Mouse (Mus musculus) ES-E14 (cell line): Measurements from ENCODE around the gene Rexo5. TPM values are rescaled to one million over a fixed set of nuclear protein-coding genes. Genes with fewer than 3 reads are reported as not detected.
A peak's percentile ranks its signal among the peaks of the same experiment; 100 is the strongest.

Source experiments
- DNase-seq: peaks from one replicate; pipeline ENCODE4 v3.0.0-alpha.2; 2013; ENCODE audit warnings: low read depth, low spot score
- H3K27ac ChIP-seq: 2 replicates; pipeline ENCODE4 v1.5.1; 2012; ENCODE audit warnings: low read depth, mild to moderate bottlenecking, low read length, moderate library complexity, mixed read lengths; ENCODE audit not compliant: poor library complexity, insufficient read depth, severe bottlenecking
- H3K36me3 ChIP-seq: 2 replicates; pipeline ENCODE4 v1.6.1; 2012; ENCODE audit warnings: mild to moderate bottlenecking, low read length, moderate library complexity, mixed read lengths; ENCODE audit not compliant: control insufficient read depth, poor library complexity, insufficient read depth, severe bottlenecking
- H3K4me1 ChIP-seq, 2 experiments: fragments of 150-350 bp in 1 of 2; sonication (generic) in 1 of 2; 2 replicates each; pipeline ENCODE4 v1.6.1; 2012; ENCODE audit warnings: low read length in 2 of 2, mild to moderate bottlenecking in 1 of 2, mixed read lengths in 1 of 2; ENCODE audit not compliant: control insufficient read depth in 2 of 2, insufficient read depth in 2 of 2, poor library complexity in 1 of 2
- H3K4me3 ChIP-seq, 2 experiments: fragments of 150-350 bp in 1 of 2; sonication (generic) in 1 of 2; 2 replicates each; pipeline ENCODE4 v1.5.1; 2012; ENCODE audit warnings: low read length in 2 of 2, low read depth in 1 of 2, mild to moderate bottlenecking in 1 of 2, mixed read lengths in 1 of 2; ENCODE audit not compliant: insufficient read depth in 1 of 2, poor library complexity in 1 of 2, severe bottlenecking in 1 of 2
- H3K9ac ChIP-seq: 2 replicates; pipeline ENCODE4 v1.6.1; 2012; ENCODE audit warnings: low read depth, mild to moderate bottlenecking, low read length, mixed read lengths; ENCODE audit not compliant: poor library complexity, insufficient read depth, severe bottlenecking
- H3K9me3 ChIP-seq: fragments of 150-350 bp; sonication (generic); 2 replicates; pipeline ENCODE4 v1.6.1; 2012; ENCODE audit warnings: low read depth, mild to moderate bottlenecking, low read length; ENCODE audit not compliant: control insufficient read depth, insufficient read depth
- CHD2 ChIP-seq: IDR thresholded peaks from 2 replicates; pipeline ENCODE4 v1.6.1; 2014; ENCODE audit warnings: mild to moderate bottlenecking, low read depth, low read length, inconsistent platforms
- HCFC1 ChIP-seq: IDR thresholded peaks from 2 replicates; pipeline ENCODE4 v1.6.1; 2012; ENCODE audit warnings: low read length, inconsistent platforms, borderline replicate concordance; ENCODE audit not compliant: insufficient read depth
- MAFK ChIP-seq: IDR thresholded peaks from 2 replicates; pipeline ENCODE4 v1.6.1; 2014; ENCODE audit warnings: mild to moderate bottlenecking, low read depth, low read length, inconsistent platforms; ENCODE audit not compliant: insufficient read depth
- ZC3H11A ChIP-seq: IDR thresholded peaks from 2 replicates; pipeline ENCODE4 v1.6.1; 2012; ENCODE audit warnings: low read depth, mild to moderate bottlenecking, inconsistent platforms, low read length, borderline replicate concordance
- ZNF384 ChIP-seq: IDR thresholded peaks from 2 replicates; pipeline ENCODE4 v1.6.1; 2012; ENCODE audit warnings: low read depth, low read length, inconsistent platforms
- in situ Hi-C, 2 experiments: fragments of 600-800 bp; cut with MboI; formaldehyde crosslinking; loops; one replicate each; pipeline ENCODE4 v1.15.1; 2025; ENCODE audit warnings: low sequenced_read_pairs in 2 of 2, inconsistent platforms in 1 of 2; ENCODE audit not compliant: unreplicated experiment in 2 of 2
- total RNA-seq: library from RNA; depleted of rRNA; stranded (reverse); fragments of 300-350 nt; gene quantifications from 2 replicates; pipeline ENCODE4 v1.2.3, GENCODE M21; 2012

Rexo5 gene
- total RNA-seq, 1 experiment, result 15.3 TPM

GRCm38 (mm10) chr7:119794251-119794638 lies 439 bp downstream of the Rexo5 start:
- Histone ChIP-seq H3K9ac (peak overlapping the region; percentile 93), H3K4me3 (peak overlapping the region; percentile 84 to 96), H3K36me3 (peaks cover 5% of the 10 kb centered on the region), H3K9me3 (no peaks in the 10 kb centered on the region), H3K4me1 (no peaks in the 10 kb centered on the region), H3K27ac (peak overlapping the region; percentile 37; the same call in 1 of the 2 replicates)
- in situ Hi-C loops, result no loop called here
- no peak for DNase-seq
- no peak for TF ChIP-seq HCFC1

GRCm38 (mm10) chr7:119795311-119795710 lies 1.5 kb downstream of the Rexo5 start:
- in situ Hi-C loops, result no loop called here
- TF ChIP-seq CHD2 (no peak), HCFC1 (no peak), ZNF384 (no peak), ZC3H11A (no peak), MAFK (no peak)
- no peak overlapping the region for H3K9ac ChIP-seq

GRCm38 (mm10) chr7:119800488-119800887 lies 6.7 kb downstream of the Rexo5 start:
- no peaks in the 10 kb centered on the region for H3K9me3 ChIP-seq
- H3K4me1 ChIP-seq, result no peaks in the 10 kb centered on the region
- no peak for DNase-seq
- no peak overlapping the region for H3K9ac ChIP-seq
- TF ChIP-seq ZC3H11A (no peak), CHD2 (no peak), MAFK (no peak), HCFC1 (no peak), ZNF384 (no peak)
- peaks cover under 1% of the 10 kb centered on the region; the same call in 1 of the 2 replicates for H3K36me3 ChIP-seq
- no peak overlapping the region for H3K27ac ChIP-seq
- in situ Hi-C loops, result no loop called here
- no peak overlapping the region for H3K4me3 ChIP-seq

More at GRCm38 (mm10) chr7:119795311-119795710, 1.5 kb downstream of the Rexo5 start:
- no peaks in the 10 kb centered on the region; the same call in none of the 2 replicates for H3K36me3 ChIP-seq
- DNase-seq, result no peak
- H3K4me3 ChIP-seq, result no peak overlapping the region
- H3K4me1 ChIP-seq, result no peaks in the 10 kb centered on the region
- no peak overlapping the region for H3K27ac ChIP-seq
- no peaks in the 10 kb centered on the region for H3K9me3 ChIP-seq

- Histone ChIP-seq H3K36me3 (peaks cover 2% of the 10 kb centered on the region; the same call in 1 of the 2 replicates), H3K4me3 (no peak overlapping the region), H3K9me3 (no peaks in the 10 kb centered on the region), H3K9ac (no peak overlapping the region), H3K27ac (no peak overlapping the region), H3K4me1 (no peaks in the 10 kb centered on the region)
- DNase-seq, result no peak
- TF ChIP-seq HCFC1 (no peak), CHD2 (no peak), ZC3H11A (no peak), ZNF384 (no peak), MAFK (no peak)
- in situ Hi-C loops, result no loop called here
Measured at GRCm38 (mm10) chr7:119800991-119801390, 7.2 kb downstream of the Rexo5 start.

- peaks cover 0 to 2% of the 10 kb centered on the region in 2 experiments; a peak in 2 of 4 replicates for H3K4me1 ChIP-seq
- H3K9ac ChIP-seq, result no peak overlapping the region
- H3K36me3 ChIP-seq, result peaks cover 2% of the 10 kb centered on the region; the same call in 1 of the 2 replicates
- TF ChIP-seq MAFK (no peak), ZNF384 (no peak), HCFC1 (no peak), ZC3H11A (no peak), CHD2 (no peak)
- H3K4me3 ChIP-seq, result no peak overlapping the region
- H3K27ac ChIP-seq, result no peak overlapping the region
- in situ Hi-C loops, result no loop called here
- no peaks in the 10 kb centered on the region for H3K9me3 ChIP-seq
- DNase-seq, result no peak
Measured at GRCm38 (mm10) chr7:119807396-119807795, 13.6 kb downstream of the Rexo5 start.
